Comparison of ENCODE assay signal across 9 mouse cellular contexts in genomic region chr13:109230335-109230987, GRCm38 (mm10).
A peak's percentile ranks its signal among the peaks of the same experiment; 100 is the strongest.
DNase-seq lines count a peak whose midpoint lies in the region; ATAC-seq and TF ChIP-seq lines count a peak whose summit lies in the region.
"Had no signal": no experiment of that assay in that cellular context is flagged by ENCODE, and none has a peak within 500 bp of the region (broad histone marks: within the 10 kb centered on the region; RNA-seq: fewer than 3 reads in every experiment).

No protein-coding gene starts in this region.

- no peak for ATAC-seq in midbrain, postnatal 0 days (ENCODE audit: low FRiP score)
- ATAC-seq in activated CD4-positive, CD25-positive, alpha-beta regulatory T cell, adult 4 months, result peak; percentile 60
- 0 out of 2 replicates have a peak, but pooled peaks have one; percentile 34 for ATAC-seq in stomach, embryonic 14.5 days (ENCODE audit: insufficient number of reproducible peaks, insufficient read depth, low FRiP score, low read depth)
- ATAC-seq in forebrain, embryonic 14.5 days, result no peak

- peak overlapping the region; percentile 33; the same call in 1 of the 2 replicates for H3K27ac ChIP-seq in midbrain, embryonic 10.5 days (replicated peaks)
- H3K27ac ChIP-seq in midbrain, postnatal 0 days (ENCODE audit: low read depth, low read length), result no peak overlapping the region
- no peak overlapping the region; the same call in 1 of the 2 replicates for H3K27ac ChIP-seq in stomach, embryonic 14.5 days (ENCODE audit: low read length)
- no peak overlapping the region for H3K27ac ChIP-seq in forebrain, embryonic 14.5 days (ENCODE audit: low read depth, low read length)

- no peak overlapping the region for H3K4me3 ChIP-seq in midbrain, embryonic 10.5 days
- no peak overlapping the region for H3K4me3 ChIP-seq in midbrain, postnatal 0 days (ENCODE audit: low read depth, low read length)
- no peak overlapping the region for H3K4me3 ChIP-seq in stomach, embryonic 14.5 days (ENCODE audit: low read depth, low read length)
- H3K4me3 ChIP-seq in forebrain, embryonic 14.5 days (ENCODE audit: low read depth, low read length), result no peak overlapping the region
- H3K4me3 ChIP-seq: erythroblast, embryonic 14.5 days had no signal

- no peak for TF ChIP-seq CTCF in midbrain, postnatal 0 days (IDR thresholded peaks at IDR 0.05)

- no peak overlapping the region for H3K4me2 ChIP-seq in midbrain, postnatal 0 days (ENCODE audit: low read depth, low read length, poor library complexity, severe bottlenecking)
- peak overlapping the region; percentile 64; the same call in 1 of the 2 replicates for H3K4me2 ChIP-seq in stomach, embryonic 14.5 days (replicated peaks; ENCODE audit: low read depth, low read length)
- H3K4me2 ChIP-seq in forebrain, embryonic 14.5 days (ENCODE audit: low read length), result no peak overlapping the region

- peaks cover 12% of the 10 kb centered on the region for H3K4me1 ChIP-seq in midbrain, embryonic 10.5 days
- no peaks in the 10 kb centered on the region for H3K4me1 ChIP-seq in midbrain, postnatal 0 days (ENCODE audit: insufficient read depth, low read length)
- peaks cover 15% of the 10 kb centered on the region; the same call in 1 of the 2 replicates for H3K4me1 ChIP-seq in stomach, embryonic 14.5 days (ENCODE audit: control insufficient read depth, insufficient read depth, low read length)
- 0 out of 2 replicates have a peak, but pooled peaks cover 2% of the 10 kb centered on the region for H3K4me1 ChIP-seq in forebrain, embryonic 14.5 days (ENCODE audit: control insufficient read depth, insufficient read depth, low read length)

- WGBS in midbrain, embryonic 10.5 days, result 66% methylated on average over 13 of the region's 13 CpGs
- WGBS in midbrain, postnatal 0 days, result 63% methylated on average over 13 of the region's 13 CpGs
- WGBS in stomach, embryonic 14.5 days, result 48% methylated on average over 13 of the region's 13 CpGs
- WGBS in forebrain, embryonic 14.5 days, result 73% methylated on average over 13 of the region's 13 CpGs

- H3K27me3 ChIP-seq in midbrain, embryonic 10.5 days (ENCODE audit: low read depth, poor library complexity, severe bottlenecking), result no peaks in the 10 kb centered on the region
- H3K27me3 ChIP-seq in midbrain, postnatal 0 days (ENCODE audit: insufficient read depth, low read length), result no peaks in the 10 kb centered on the region
- no peaks in the 10 kb centered on the region for H3K27me3 ChIP-seq in stomach, embryonic 14.5 days (ENCODE audit: control insufficient read depth, insufficient read depth, low read length)
- no peaks in the 10 kb centered on the region for H3K27me3 ChIP-seq in forebrain, embryonic 14.5 days (replicated peaks; ENCODE audit: control insufficient read depth, insufficient read depth, low read length)

- H3K36me3 ChIP-seq in midbrain, embryonic 10.5 days, result no peaks in the 10 kb centered on the region
- H3K36me3 ChIP-seq in midbrain, postnatal 0 days (ENCODE audit: insufficient read depth, low read length), result no peaks in the 10 kb centered on the region
- no peaks in the 10 kb centered on the region for H3K36me3 ChIP-seq in stomach, embryonic 14.5 days (ENCODE audit: control insufficient read depth, insufficient read depth, low read length)
- no peaks in the 10 kb centered on the region for H3K36me3 ChIP-seq in forebrain, embryonic 14.5 days (ENCODE audit: control insufficient read depth, insufficient read depth, low read length)

- DNase-seq in midbrain, embryonic 10.5 days (ENCODE audit: low spot score), result no peak
- no peak for DNase-seq in midbrain, postnatal 0 days (ENCODE audit: low spot score)
- DNase-seq in liver, result peak; percentile 20
- DNase-seq in forebrain, embryonic 14.5 days (ENCODE audit: low spot score), result no peak
- no peak for DNase-seq in adrenal gland, adult 2 months
- DNase-seq in cerebellum, adult 18-20 months, result no peak

- no peak overlapping the region for H3K9ac ChIP-seq in midbrain, postnatal 0 days (replicated peaks; ENCODE audit: low read length, poor library complexity, severe bottlenecking)
- no peak overlapping the region for H3K9ac ChIP-seq in stomach, embryonic 14.5 days (replicated peaks; ENCODE audit: low read depth, low read length)
- H3K9ac ChIP-seq in forebrain, embryonic 14.5 days (ENCODE audit: low read length), result no peak overlapping the region

- no peaks in the 10 kb centered on the region for H3K9me3 ChIP-seq in midbrain, embryonic 10.5 days (replicated peaks)
- no peaks in the 10 kb centered on the region for H3K9me3 ChIP-seq in midbrain, postnatal 0 days (ENCODE audit: low read length)
- no peaks in the 10 kb centered on the region for H3K9me3 ChIP-seq in stomach, embryonic 14.5 days (ENCODE audit: control insufficient read depth, low read depth, low read length)
- no peaks in the 10 kb centered on the region for H3K9me3 ChIP-seq in forebrain, embryonic 14.5 days (replicated peaks; ENCODE audit: control insufficient read depth, low read length)

Comparison
In these comparisons a context has a peak if more than half of its experiments do, and no peak if none do; other contexts are left out.
1. ATAC-seq: peak in activated CD4-positive, CD25-positive, alpha-beta regulatory T cell, adult 4 months (single experiment) and stomach, embryonic 14.5 days (single experiment); none in midbrain, postnatal 0 days (single experiment) and forebrain, embryonic 14.5 days (single experiment).